Mouse (Mus musculus) embryonic facial prominence, embryonic 13.5 days (tissue): ENCODE results near the gene Ptdss2. TPM values are rescaled to one million over a fixed set of nuclear protein-coding genes. Genes with fewer than 3 reads are reported as not detected.
A peak's percentile ranks its signal among the peaks of the same experiment; 100 is the strongest.

Source experiments
- ATAC-seq: fragments of 200-750 bp; cut with Nextera tagmentation; 2 replicates; pipeline ENCODE4 v1.8.0; 2017; ENCODE audit warnings: low read depth; ENCODE audit not compliant: insufficient number of reproducible peaks, insufficient read depth, low FRiP score, low TSS enrichment
- H3K27ac ChIP-seq: fragments of 300-500 bp; sonication (generic); 2 replicates; pipeline ENCODE4 v1.5.1; 2015; ENCODE audit warnings: moderate library complexity, mild to moderate bottlenecking, inconsistent platforms
- H3K27me3 ChIP-seq: fragments of 300-500 bp; sonication (generic); 2 replicates; pipeline ENCODE4 v1.6.1; 2015; ENCODE audit warnings: mild to moderate bottlenecking, inconsistent platforms
- H3K36me3 ChIP-seq: fragments of 300-500 bp; sonication (generic); 2 replicates; pipeline ENCODE4 v1.6.1; 2015; ENCODE audit warnings: mild to moderate bottlenecking, inconsistent platforms
- H3K4me1 ChIP-seq: fragments of 300-500 bp; sonication (generic); 2 replicates; pipeline ENCODE4 v1.6.1; 2015; ENCODE audit warnings: inconsistent platforms
- H3K4me2 ChIP-seq: fragments of 300-500 bp; sonication (generic); 2 replicates; pipeline ENCODE4 v1.6.1; 2015; ENCODE audit warnings: moderate library complexity, mild to moderate bottlenecking, inconsistent platforms
- H3K4me3 ChIP-seq: fragments of 300-500 bp; sonication (generic); 2 replicates; pipeline ENCODE4 v1.5.1; 2015; ENCODE audit warnings: mild to moderate bottlenecking, inconsistent platforms
- H3K9ac ChIP-seq: fragments of 300-500 bp; sonication (generic); 2 replicates; pipeline ENCODE4 v1.6.1; 2015; ENCODE audit warnings: mild to moderate bottlenecking, inconsistent platforms
- H3K9me3 ChIP-seq: fragments of 300-500 bp; sonication (generic); 2 replicates; pipeline ENCODE4 v1.6.1; 2016; ENCODE audit warnings: inconsistent platforms
- WGBS: fragments of 180-500 bp; shearing (Covaris S2); methylation state at CpG from one replicate; pipeline ENCODE4 v1.1.7; 2015; ENCODE audit warnings: mixed read lengths; 5-methylcytosine and 5-hydroxymethylcytosine counted together
- polyA plus RNA-seq: library from polyadenylated mRNA; unstranded; fragments of >200 nt; fragmentation: Nextera tagmentation; extraction: Ambion mirVana; gene quantifications from 2 replicates; pipeline ENCODE4 v1.2.1, GENCODE M21; 2015

Gene Ptdss2
- 70.8 and 76.0 TPM in 2 replicates for polyA plus RNA-seq

GRCm38 (mm10) chr7:141122245-141122644 is at the start of gene Ptdss2:
Gene Ptdss2 (plus strand): TSS chr7:141122382.
- Histone ChIP-seq H3K27me3 (peaks cover 5% of the 10 kb centered on the region; the same call in 1 of the 2 replicates), H3K4me1 (peaks cover 5% of the 10 kb centered on the region), H3K27ac (peak within 1 kb of the TSS; percentile 89), H3K4me3 (peak within 1 kb of the TSS; percentile 63), H3K9me3 (no peaks in the 10 kb centered on the region), H3K36me3 (no peaks in the 10 kb centered on the region), H3K4me2 (peak within 1 kb of the TSS; percentile 73), H3K9ac (peak within 1 kb of the TSS; percentile 82)
- no peak for ATAC-seq
- 44% methylated on average over 14 of the region's 14 CpGs for WGBS

- 83% methylated on average over 4 of the region's 4 CpGs for WGBS
- no peak overlapping the region for H3K4me2 ChIP-seq
- no peak for ATAC-seq
- peaks cover 26% of the 10 kb centered on the region for H3K4me1 ChIP-seq
- H3K4me3 ChIP-seq, result no peak overlapping the region
- no peaks in the 10 kb centered on the region for H3K9me3 ChIP-seq
- no peak overlapping the region for H3K9ac ChIP-seq
- peaks cover 26% of the 10 kb centered on the region for H3K27me3 ChIP-seq
- H3K27ac ChIP-seq, result no peak overlapping the region
- peaks cover 2% of the 10 kb centered on the region; the same call in 1 of the 2 replicates for H3K36me3 ChIP-seq
Measured at GRCm38 (mm10) chr7:141073782-141074181, 48.4 kb upstream of the Ptdss2 start.

GRCm38 (mm10) chr7:141077841-141078240 is 44.3 kb upstream of the Ptdss2 start, which contains the start of gene Pkp3:
Gene Pkp3 (plus strand): TSS chr7:141078218.
- no peaks in the 10 kb centered on the region for H3K9me3 ChIP-seq
- H3K4me3 ChIP-seq, result no peak within 1 kb of the TSS
- 84% methylated on average over 15 of the region's 15 CpGs for WGBS
- peak within 1 kb of the TSS; percentile 68; the same call in 1 of the 2 replicates for H3K27ac ChIP-seq
- H3K4me1 ChIP-seq, result no peaks in the 10 kb centered on the region; the same call in 1 of the 2 replicates
- peak within 1 kb of the TSS; percentile 49 for H3K4me2 ChIP-seq
- H3K9ac ChIP-seq, result no peak within 1 kb of the TSS
- no peak for ATAC-seq
- H3K27me3 ChIP-seq, result peaks cover 11% of the 10 kb centered on the region; the same call in 1 of the 2 replicates
- peaks cover 5% of the 10 kb centered on the region for H3K36me3 ChIP-seq

- Histone ChIP-seq H3K27ac (peak overlapping the region; percentile 68; the same call in 1 of the 2 replicates), H3K4me1 (no peaks in the 10 kb centered on the region; the same call in 1 of the 2 replicates), H3K4me2 (peak overlapping the region; percentile 49), H3K27me3 (peaks cover 11% of the 10 kb centered on the region; the same call in 1 of the 2 replicates), H3K4me3 (no peak overlapping the region), H3K9ac (no peak overlapping the region), H3K9me3 (no peaks in the 10 kb centered on the region), H3K36me3 (peaks cover 9% of the 10 kb centered on the region)
- ATAC-seq, result no peak
- WGBS, result 62% methylated on average over 4 of the region's 4 CpGs
Measured at GRCm38 (mm10) chr7:141078876-141079275, 43.3 kb upstream of the Ptdss2 start.

GRCm38 (mm10) chr7:141079481-141080449 is 42.4 kb upstream of the Ptdss2 start:
- Histone ChIP-seq H3K27me3 (peaks cover 11% of the 10 kb centered on the region; the same call in 1 of the 2 replicates), H3K4me1 (no peaks in the 10 kb centered on the region; the same call in 1 of the 2 replicates), H3K36me3 (peaks cover 9% of the 10 kb centered on the region), H3K9ac (peak overlapping the region; percentile 62), H3K27ac (peak overlapping the region; percentile 68), H3K9me3 (no peaks in the 10 kb centered on the region), H3K4me2 (peak overlapping the region; percentile 49), H3K4me3 (peak overlapping the region; percentile 38)
- no peak; the same call in 1 of the 2 replicates for ATAC-seq
- WGBS, result 19% methylated on average over 34 of the region's 34 CpGs

- no peak overlapping the region for H3K27ac ChIP-seq
- ATAC-seq, result no peak
- peaks cover 32% of the 10 kb centered on the region for H3K27me3 ChIP-seq
- WGBS, result 41% methylated on average over 8 of the region's 8 CpGs
- peaks cover 17% of the 10 kb centered on the region for H3K4me1 ChIP-seq
- H3K9me3 ChIP-seq, result no peaks in the 10 kb centered on the region
- H3K36me3 ChIP-seq, result peaks cover 3% of the 10 kb centered on the region
- H3K4me2 ChIP-seq, result no peak overlapping the region
- no peak overlapping the region for H3K4me3 ChIP-seq
- H3K9ac ChIP-seq, result no peak overlapping the region
Measured at GRCm38 (mm10) chr7:141087894-141088293, 34.3 kb upstream of the Ptdss2 start.

- no peak overlapping the region for H3K27ac ChIP-seq
- no peak for ATAC-seq
- 23% methylated on average over 18 of the region's 18 CpGs for WGBS
- peaks cover 17% of the 10 kb centered on the region for H3K4me1 ChIP-seq
- H3K36me3 ChIP-seq, result no peaks in the 10 kb centered on the region
- H3K27me3 ChIP-seq, result peaks cover 32% of the 10 kb centered on the region
- H3K9me3 ChIP-seq, result no peaks in the 10 kb centered on the region
- 0 out of 2 replicates have a peak overlapping the region, but pooled peaks have one; percentile 32 for H3K9ac ChIP-seq
- 0 out of 2 replicates have a peak overlapping the region, but pooled peaks have one; percentile 14 for H3K4me2 ChIP-seq
- peak overlapping the region; percentile 9; the same call in 1 of the 2 replicates for H3K4me3 ChIP-seq
Measured at GRCm38 (mm10) chr7:141088473-141088872, 33.7 kb upstream of the Ptdss2 start.

GRCm38 (mm10) chr7:141090228-141090627 is 32.0 kb upstream of the Ptdss2 start:
- ATAC-seq, result no peak
- Histone ChIP-seq H3K9me3 (no peaks in the 10 kb centered on the region), H3K27ac (no peak overlapping the region), H3K4me2 (no peak overlapping the region), H3K9ac (no peak overlapping the region), H3K4me1 (peaks cover 17% of the 10 kb centered on the region), H3K36me3 (no peaks in the 10 kb centered on the region), H3K4me3 (no peak overlapping the region), H3K27me3 (peaks cover 32% of the 10 kb centered on the region)
- WGBS, result 62% methylated on average over 8 of the region's 8 CpGs

GRCm38 (mm10) chr7:141092051-141092735 is 30.0 kb upstream of the Ptdss2 start:
- H3K9ac ChIP-seq, result peak overlapping the region; percentile 44; the same call in 1 of the 2 replicates
- no peaks in the 10 kb centered on the region for H3K36me3 ChIP-seq
- H3K9me3 ChIP-seq, result no peaks in the 10 kb centered on the region
- H3K4me2 ChIP-seq, result peak overlapping the region; percentile 53
- 7% methylated on average over 37 of the region's 37 CpGs for WGBS
- H3K4me1 ChIP-seq, result peaks cover 17% of the 10 kb centered on the region
- peaks cover 32% of the 10 kb centered on the region for H3K27me3 ChIP-seq
- no peak overlapping the region for H3K27ac ChIP-seq
- H3K4me3 ChIP-seq, result peak overlapping the region; percentile 29
- ATAC-seq, result peak; percentile 70; the same call in 1 of the 2 replicates

- Histone ChIP-seq H3K27ac (no peak overlapping the region), H3K27me3 (peaks cover 27% of the 10 kb centered on the region), H3K9ac (no peak overlapping the region), H3K4me3 (no peak overlapping the region), H3K4me2 (no peak overlapping the region), H3K36me3 (no peaks in the 10 kb centered on the region), H3K9me3 (no peaks in the 10 kb centered on the region), H3K4me1 (peaks cover 10% of the 10 kb centered on the region)
- 89% methylated on average over 6 of the region's 6 CpGs for WGBS
- ATAC-seq, result no peak
Measured at GRCm38 (mm10) chr7:141093950-141094349, 28.2 kb upstream of the Ptdss2 start.
